Mouse (Mus musculus) G1E (cell line): ENCODE results near the gene Ctrl.

Experiments used
- CTCF ChIP-seq: IDR thresholded peaks from 2 replicates; pipeline ENCODE4 v1.5.1; 2012; ENCODE audit warnings: low read depth, low read length, inconsistent platforms, mixed read lengths
- GATA2 ChIP-seq: IDR thresholded peaks from 2 replicates; pipeline ENCODE4 v1.6.1; 2012; ENCODE audit warnings: low read depth, low read length, inconsistent platforms, borderline replicate concordance

- no peak for TF ChIP-seq CTCF
- TF ChIP-seq GATA2, result no peak
Measured at GRCm38 (mm10) chr8:105971019-105971720, 37.5 kb upstream of the Ctrl start.
